25 mouse cellular contexts compared by ENCODE assay signal in genomic region chr12:71401621-71402416, GRCm38 (mm10).
DNase-seq lines count a peak whose midpoint lies in the region; ATAC-seq and TF ChIP-seq lines count a peak whose summit lies in the region.
"Had no signal": no experiment of that assay in that cellular context is flagged by ENCODE, and none has a peak within 500 bp of the region (broad histone marks: within the 10 kb centered on the region; RNA-seq: fewer than 3 reads in every experiment).

No protein-coding gene starts in this region.

- no peak overlapping the region for H3K9ac ChIP-seq in forebrain, embryonic 14.5 days (ENCODE audit: low read length)
- H3K9ac ChIP-seq in forebrain, embryonic 16.5 days (replicated peaks; ENCODE audit: low read depth, low read length), result no peak overlapping the region
- no peak overlapping the region for H3K9ac ChIP-seq in liver, embryonic 14.5 days (replicated peaks)
- H3K9ac ChIP-seq in liver, embryonic 11.5 days (ENCODE audit: low read depth, low read length), result no peak overlapping the region
- H3K9ac ChIP-seq in midbrain, embryonic 12.5 days (replicated peaks), result no peak overlapping the region
- H3K9ac ChIP-seq in midbrain, embryonic 16.5 days (ENCODE audit: low read depth, low read length), result no peak overlapping the region
- H3K9ac ChIP-seq: embryonic facial prominence, embryonic 12.5 days; forebrain, embryonic 15.5 days; hindbrain, embryonic 15.5 days; limb, embryonic 15.5 days had no signal

- no peaks in the 10 kb centered on the region for H3K9me3 ChIP-seq in forebrain, embryonic 14.5 days (replicated peaks; ENCODE audit: control insufficient read depth, low read length)
- no peaks in the 10 kb centered on the region for H3K9me3 ChIP-seq in forebrain, embryonic 16.5 days (ENCODE audit: control insufficient read depth, low read length)
- no peaks in the 10 kb centered on the region for H3K9me3 ChIP-seq in liver, embryonic 14.5 days (ENCODE audit: control insufficient read depth, low read length)
- no peaks in the 10 kb centered on the region for H3K9me3 ChIP-seq in liver, embryonic 11.5 days (ENCODE audit: control insufficient read depth, low read length)
- no peaks in the 10 kb centered on the region for H3K9me3 ChIP-seq in midbrain, embryonic 12.5 days
- no peaks in the 10 kb centered on the region for H3K9me3 ChIP-seq in midbrain, embryonic 16.5 days (replicated peaks; ENCODE audit: control insufficient read depth, low read length, poor library complexity, severe bottlenecking)
- H3K9me3 ChIP-seq: embryonic facial prominence, embryonic 12.5 days; forebrain, embryonic 15.5 days; hindbrain, embryonic 15.5 days; limb, embryonic 10.5 days; limb, embryonic 15.5 days had no signal

- DNase-seq in forebrain, embryonic 14.5 days (ENCODE audit: low spot score), result peak; percentile 30
- no peak for DNase-seq in liver, embryonic 14.5 days (ENCODE audit: low read depth in 3 of 3, low spot score in 3 of 3)
- DNase-seq in liver, embryonic 11.5 days (ENCODE audit: low spot score), result no peak
- DNase-seq in mesoderm, embryonic 11.5 days (ENCODE audit: low read depth, low spot score), result peak; percentile 66
- DNase-seq: adrenal gland, postnatal 10 days; cerebellum, adult 11 months; cerebellum, adult 9-11 months; gastrocnemius, adult 2 months; gastrocnemius, postnatal 36 days; kidney, adult 11 months; kidney, postnatal 14 days; layer of hippocampus, adult 9-11 months; lung, adult 2 months; retina, postnatal 1 day; right cerebral cortex, postnatal 14 days had no signal

- TF ChIP-seq CTCF in liver, embryonic 14.5 days (IDR thresholded peaks at IDR 0.05; ENCODE audit: low read depth), result no peak

- ATAC-seq in forebrain, embryonic 14.5 days, result no peak; the same call in 1 of the 2 replicates
- ATAC-seq in forebrain, embryonic 16.5 days, result no peak
- ATAC-seq in liver, embryonic 14.5 days (ENCODE audit: insufficient read depth), result 0 out of 2 replicates have a peak, but pooled peaks have one; percentile 13
- ATAC-seq in liver, embryonic 11.5 days (replicated peaks; ENCODE audit: low FRiP score), result no peak; the same call in 1 of the 2 replicates
- peak; percentile 12; the same call in 1 of the 2 replicates for ATAC-seq in midbrain, embryonic 12.5 days (ENCODE audit: low FRiP score, low read depth)
- no peak for ATAC-seq in midbrain, embryonic 16.5 days
- ATAC-seq: forebrain, embryonic 15.5 days; inflammation-experienced regulatory T-cells, adult 6 months; Patski had no signal

- no peak overlapping the region for H3K27ac ChIP-seq in forebrain, embryonic 14.5 days (ENCODE audit: low read depth, low read length)
- H3K27ac ChIP-seq in forebrain, embryonic 16.5 days (ENCODE audit: low read length), result no peak overlapping the region
- H3K27ac ChIP-seq in liver, embryonic 14.5 days, result no peak overlapping the region
- no peak overlapping the region for H3K27ac ChIP-seq in liver, embryonic 11.5 days (ENCODE audit: low read depth, low read length)
- peak overlapping the region; percentile 39 for H3K27ac ChIP-seq in midbrain, embryonic 12.5 days (replicated peaks)
- no peak overlapping the region for H3K27ac ChIP-seq in midbrain, embryonic 16.5 days (ENCODE audit: low read length)
- H3K27ac ChIP-seq: embryonic facial prominence, embryonic 12.5 days; forebrain, embryonic 15.5 days; gastrocnemius, adult 2 months; hindbrain, embryonic 15.5 days; limb, embryonic 10.5 days; limb, embryonic 15.5 days had no signal

- no peak overlapping the region for H3K4me2 ChIP-seq in forebrain, embryonic 14.5 days (ENCODE audit: low read length)
- H3K4me2 ChIP-seq in forebrain, embryonic 16.5 days (ENCODE audit: low read length), result no peak overlapping the region
- no peak overlapping the region for H3K4me2 ChIP-seq in liver, embryonic 14.5 days (ENCODE audit: low read depth)
- no peak overlapping the region for H3K4me2 ChIP-seq in liver, embryonic 11.5 days
- H3K4me2 ChIP-seq in midbrain, embryonic 12.5 days (replicated peaks), result no peak overlapping the region
- H3K4me2 ChIP-seq in midbrain, embryonic 16.5 days (ENCODE audit: low read length), result no peak overlapping the region
- H3K4me2 ChIP-seq: embryonic facial prominence, embryonic 12.5 days; forebrain, embryonic 15.5 days; hindbrain, embryonic 15.5 days; limb, embryonic 15.5 days had no signal

- H3K27me3 ChIP-seq in forebrain, embryonic 14.5 days (replicated peaks; ENCODE audit: control insufficient read depth, insufficient read depth, low read length), result no peaks in the 10 kb centered on the region
- H3K27me3 ChIP-seq in forebrain, embryonic 16.5 days (replicated peaks; ENCODE audit: control insufficient read depth, insufficient read depth, low read length), result no peaks in the 10 kb centered on the region
- H3K27me3 ChIP-seq in liver, embryonic 14.5 days (ENCODE audit: control insufficient read depth, insufficient read depth, low read length), result no peaks in the 10 kb centered on the region
- H3K27me3 ChIP-seq in liver, embryonic 11.5 days (replicated peaks; ENCODE audit: control insufficient read depth, insufficient read depth, low read length), result no peaks in the 10 kb centered on the region
- H3K27me3 ChIP-seq in midbrain, embryonic 12.5 days, result no peaks in the 10 kb centered on the region
- H3K27me3 ChIP-seq in midbrain, embryonic 16.5 days (ENCODE audit: control insufficient read depth, insufficient read depth, low read depth, low read length), result no peaks in the 10 kb centered on the region
- H3K27me3 ChIP-seq: embryonic facial prominence, embryonic 12.5 days; forebrain, embryonic 15.5 days; hindbrain, embryonic 15.5 days; Patski had no signal

- no peak overlapping the region for H3K4me3 ChIP-seq in forebrain, embryonic 14.5 days (ENCODE audit: low read depth, low read length)
- H3K4me3 ChIP-seq in forebrain, embryonic 16.5 days (replicated peaks; ENCODE audit: low read length), result no peak overlapping the region
- H3K4me3 ChIP-seq in liver, embryonic 14.5 days (ENCODE audit: insufficient read depth in 1 of 2, low read depth in 2 of 2, low read length in 2 of 2), result no peak overlapping the region
- no peak overlapping the region for H3K4me3 ChIP-seq in liver, embryonic 11.5 days (ENCODE audit: low read depth, low read length)
- no peak overlapping the region for H3K4me3 ChIP-seq in midbrain, embryonic 12.5 days
- no peak overlapping the region for H3K4me3 ChIP-seq in midbrain, embryonic 16.5 days (ENCODE audit: low read depth, low read length)
- H3K4me3 ChIP-seq: embryonic facial prominence, embryonic 12.5 days; forebrain, embryonic 15.5 days; gastrocnemius, adult 2 months; hindbrain, embryonic 15.5 days; limb, embryonic 10.5 days; limb, embryonic 15.5 days had no signal

- peaks cover 3% of the 10 kb centered on the region; the same call in 1 of the 2 replicates for H3K4me1 ChIP-seq in forebrain, embryonic 14.5 days (ENCODE audit: control insufficient read depth, insufficient read depth, low read length)
- 0 out of 2 replicates have a peak, but pooled peaks cover 2% of the 10 kb centered on the region for H3K4me1 ChIP-seq in forebrain, embryonic 16.5 days (replicated peaks; ENCODE audit: control insufficient read depth, insufficient read depth, low read length)
- 0 out of 4 replicates have a peak, but pooled peaks cover 0 to 2% of the 10 kb centered on the region in 2 experiments for H3K4me1 ChIP-seq in liver, embryonic 14.5 days (replicated peaks; ENCODE audit: control insufficient read depth in 2 of 2, insufficient read depth in 2 of 2, low read length in 1 of 2)
- no peaks in the 10 kb centered on the region for H3K4me1 ChIP-seq in liver, embryonic 11.5 days (replicated peaks; ENCODE audit: control insufficient read depth, insufficient read depth, low read length)
- H3K4me1 ChIP-seq in midbrain, embryonic 12.5 days, result peaks cover 8% of the 10 kb centered on the region; the same call in 1 of the 2 replicates
- no peaks in the 10 kb centered on the region for H3K4me1 ChIP-seq in midbrain, embryonic 16.5 days (ENCODE audit: control insufficient read depth, insufficient read depth, low read length)
- H3K4me1 ChIP-seq: hindbrain, embryonic 15.5 days; limb, embryonic 15.5 days had no signal

- 38% methylated on average over 6 of the region's 6 CpGs for WGBS in forebrain, embryonic 14.5 days
- 29% methylated on average over 6 of the region's 6 CpGs for WGBS in forebrain, embryonic 16.5 days
- 11% methylated on average over 6 of the region's 6 CpGs for WGBS in liver, embryonic 14.5 days (ENCODE audit: insufficient replicate concordance)
- WGBS in liver, embryonic 11.5 days, result 13% methylated on average over 6 of the region's 6 CpGs
- WGBS in midbrain, embryonic 12.5 days, result 30% methylated on average over 6 of the region's 6 CpGs
- 27% methylated on average over 6 of the region's 6 CpGs for WGBS in midbrain, embryonic 16.5 days

- TF ChIP-seq EP300 in liver, embryonic 14.5 days (IDR thresholded peaks at IDR 0.05; ENCODE audit: low read depth), result no peak

- H3K36me3 ChIP-seq in forebrain, embryonic 14.5 days (ENCODE audit: control insufficient read depth, insufficient read depth, low read length), result no peaks in the 10 kb centered on the region
- H3K36me3 ChIP-seq in forebrain, embryonic 16.5 days (ENCODE audit: control insufficient read depth, insufficient read depth), result no peaks in the 10 kb centered on the region
- no peaks in the 10 kb centered on the region for H3K36me3 ChIP-seq in liver, embryonic 14.5 days (replicated peaks; ENCODE audit: control insufficient read depth, insufficient read depth, low read depth)
- no peaks in the 10 kb centered on the region for H3K36me3 ChIP-seq in liver, embryonic 11.5 days (ENCODE audit: control insufficient read depth, insufficient read depth, low read length)
- H3K36me3 ChIP-seq in midbrain, embryonic 12.5 days, result no peaks in the 10 kb centered on the region
- no peaks in the 10 kb centered on the region for H3K36me3 ChIP-seq in midbrain, embryonic 16.5 days (ENCODE audit: control insufficient read depth, insufficient read depth, low read length)
- H3K36me3 ChIP-seq: embryonic facial prominence, embryonic 12.5 days; forebrain, embryonic 15.5 days; hindbrain, embryonic 15.5 days; limb, embryonic 10.5 days; limb, embryonic 15.5 days had no signal

Comparison
In these comparisons a context has a peak if more than half of its experiments do, and no peak if none do; other contexts are left out.
1. ATAC-seq: peak in liver, embryonic 14.5 days (single experiment) and midbrain, embryonic 12.5 days (single experiment); none in forebrain, embryonic 14.5 days (single experiment), forebrain, embryonic 16.5 days (single experiment), liver, embryonic 11.5 days (single experiment) and midbrain, embryonic 16.5 days (single experiment).
2. DNase-seq: peak in forebrain, embryonic 14.5 days (single experiment) and mesoderm, embryonic 11.5 days (single experiment); none in liver, embryonic 14.5 days (0 of 3) and liver, embryonic 11.5 days (single experiment).